Mouse (Mus musculus) bone marrow macrophage, adult 2 months (primary cell): ENCODE results near the gene Opn4.

ENCODE experiments used
- CTCF ChIP-seq: IDR thresholded peaks from 2 replicates; pipeline ENCODE4 v1.5.1; 2012; ENCODE audit warnings: low read depth, mild to moderate bottlenecking, low read length, moderate library complexity
- POLR2A ChIP-seq: IDR thresholded peaks from 2 replicates; pipeline ENCODE4 v1.6.1; 2012; ENCODE audit warnings: mild to moderate bottlenecking, low read depth, low read length, borderline replicate concordance

DNA sequence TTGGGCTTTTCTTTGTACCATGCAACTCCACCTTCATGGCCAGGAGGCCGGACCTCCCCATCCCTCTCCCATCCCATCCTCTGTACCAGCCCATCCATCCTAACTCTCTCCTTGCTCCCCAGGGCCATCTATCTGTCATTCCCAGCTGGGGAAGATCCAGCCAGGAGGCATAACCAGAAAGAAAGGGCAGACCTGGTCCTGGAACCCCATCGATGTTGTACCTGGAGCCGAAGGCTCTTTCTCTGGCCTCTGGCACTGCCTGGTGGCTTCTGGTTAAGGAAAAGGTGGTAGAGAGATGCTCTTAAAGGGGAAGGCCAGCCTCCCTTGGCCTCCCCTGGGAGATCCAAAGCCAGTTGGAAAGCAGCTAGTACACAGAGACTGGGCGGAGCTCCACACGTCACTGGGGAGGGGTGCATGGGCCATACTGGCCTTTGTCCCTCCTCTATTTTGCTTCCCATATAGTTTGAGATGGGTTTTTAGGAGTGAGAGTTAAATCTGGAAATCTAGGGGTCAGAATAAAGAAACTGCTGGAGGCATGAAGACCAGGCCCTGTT is 9.8 kb downstream of the Opn4 start:
- no peak for TF ChIP-seq CTCF
- TF ChIP-seq POLR2A: no peak
